Mouse (Mus musculus): ENCODE measurements around the gene Smg8.
"Not testable (repeated sequence)": the region's sequence is repeated elsewhere in the genome, so short reads cannot be mapped to it uniquely, and the experiment has no call there.

Gene Smg8

DNA sequence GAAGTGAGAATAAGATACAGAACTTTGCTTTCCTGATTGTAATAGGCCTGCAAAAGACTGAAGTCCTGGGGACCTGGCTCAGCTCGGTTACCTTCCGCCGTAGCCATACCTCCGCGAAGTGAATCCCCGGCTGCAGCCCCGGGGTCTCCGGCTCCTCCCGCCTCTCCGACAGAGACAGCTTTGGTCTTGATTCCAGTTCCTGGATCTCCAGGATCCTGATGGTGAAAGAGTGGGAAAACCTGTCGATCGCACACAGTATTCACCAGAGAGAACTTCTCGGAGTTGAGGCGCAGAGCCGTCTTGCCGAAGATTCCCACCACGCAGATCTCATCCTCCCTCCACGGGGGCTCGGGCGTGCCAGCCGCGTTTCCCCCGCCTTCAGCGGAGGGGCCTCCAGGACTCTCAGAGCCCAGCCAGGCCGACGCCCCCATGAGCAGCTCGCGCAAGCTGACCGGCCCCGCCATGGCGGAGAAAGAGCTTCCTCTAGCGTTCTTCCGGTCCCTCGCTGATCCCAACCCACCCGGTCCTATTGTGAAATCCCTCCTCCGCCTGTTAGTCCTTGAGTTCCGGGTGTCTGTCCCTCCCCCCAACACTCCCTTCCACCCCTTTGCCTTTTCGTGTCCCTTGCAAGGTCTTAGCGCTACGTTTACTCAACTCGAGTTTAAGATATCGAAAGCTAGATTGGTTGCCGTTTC, at the start of gene Smg8:
TSS of gene Smg8 (minus strand) at position 485 of the 695 bp plus-strand sequence.
- DNase-seq (ENCODE audit: low spot score): peak; percentile 71

DNA sequence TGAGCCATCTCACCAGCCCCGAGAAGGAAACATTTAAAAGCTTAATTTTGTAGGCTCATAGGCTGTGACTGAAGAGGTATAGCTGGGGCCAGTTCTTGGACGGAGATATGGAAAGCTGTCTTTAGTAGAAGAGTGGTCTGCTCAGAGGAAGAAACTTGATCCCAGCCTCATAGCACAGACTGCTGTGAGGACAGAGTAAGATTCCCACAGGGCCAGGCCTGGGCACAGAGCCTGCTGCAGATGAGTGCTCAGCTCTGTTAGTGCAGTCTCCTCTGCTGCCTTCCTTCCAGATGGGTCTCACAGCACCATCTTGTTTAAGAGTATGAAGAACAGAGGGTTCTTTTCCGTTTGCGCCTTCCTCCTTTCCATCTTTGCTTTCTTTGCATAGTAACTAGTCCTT, 49.7 kb upstream of the Smg8 start:
- no peak for DNase-seq (ENCODE audit: low spot score)

DNA sequence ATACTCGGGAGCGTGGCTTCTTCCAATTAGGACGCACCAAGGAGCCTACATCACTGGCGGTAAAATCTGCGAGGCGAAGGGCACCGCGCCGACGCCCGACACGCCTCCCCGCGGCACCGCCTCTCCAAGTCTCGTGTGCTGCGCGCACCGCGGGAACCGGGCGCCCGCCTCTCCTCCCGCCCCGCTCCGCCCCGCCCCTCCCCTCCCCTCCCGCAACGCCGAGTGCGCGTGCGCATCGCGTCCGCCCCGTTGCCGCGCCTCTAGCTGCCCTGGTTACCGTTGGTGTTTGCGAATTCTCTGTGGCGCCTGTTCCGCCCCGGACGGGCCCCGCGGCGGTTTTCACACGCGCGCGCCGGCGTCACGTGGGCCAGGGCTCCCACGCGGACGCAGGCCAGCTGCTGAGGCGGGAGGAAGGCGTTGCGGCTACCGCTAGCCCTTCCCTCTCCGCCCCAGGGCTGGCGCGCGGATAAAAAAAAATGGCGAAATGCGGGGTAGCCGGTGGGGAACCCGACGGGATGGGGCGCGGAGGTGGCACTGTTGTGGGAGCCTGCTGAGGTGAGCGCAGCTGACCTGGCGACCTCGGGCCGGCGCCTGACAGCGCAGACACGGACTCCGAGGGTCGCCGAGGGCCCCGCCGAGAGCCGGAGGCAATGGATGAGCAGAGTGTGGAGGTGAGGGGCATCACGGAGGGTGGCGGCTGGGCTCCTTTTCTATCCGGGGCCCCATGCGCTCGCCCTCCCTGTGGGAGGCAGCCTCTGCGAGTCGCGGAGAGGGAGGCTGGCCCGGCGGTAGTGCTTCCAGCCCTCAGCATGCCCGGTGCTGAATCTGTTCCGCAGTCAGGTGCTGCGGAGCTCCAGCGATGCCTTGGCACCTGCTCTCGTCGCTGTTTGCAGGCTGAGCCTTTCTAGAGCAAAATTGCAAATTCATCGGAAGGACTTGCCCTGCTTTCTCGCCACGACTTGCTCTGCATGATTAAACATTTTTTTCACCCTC, 40.5 kb upstream of the Smg8 start, which contains the start of gene Trim37:
TSS of gene Trim37 (plus strand) at position 254 of the 993 bp plus-strand sequence.
- DNase-seq (ENCODE audit: low spot score): peak; percentile 83

DNA sequence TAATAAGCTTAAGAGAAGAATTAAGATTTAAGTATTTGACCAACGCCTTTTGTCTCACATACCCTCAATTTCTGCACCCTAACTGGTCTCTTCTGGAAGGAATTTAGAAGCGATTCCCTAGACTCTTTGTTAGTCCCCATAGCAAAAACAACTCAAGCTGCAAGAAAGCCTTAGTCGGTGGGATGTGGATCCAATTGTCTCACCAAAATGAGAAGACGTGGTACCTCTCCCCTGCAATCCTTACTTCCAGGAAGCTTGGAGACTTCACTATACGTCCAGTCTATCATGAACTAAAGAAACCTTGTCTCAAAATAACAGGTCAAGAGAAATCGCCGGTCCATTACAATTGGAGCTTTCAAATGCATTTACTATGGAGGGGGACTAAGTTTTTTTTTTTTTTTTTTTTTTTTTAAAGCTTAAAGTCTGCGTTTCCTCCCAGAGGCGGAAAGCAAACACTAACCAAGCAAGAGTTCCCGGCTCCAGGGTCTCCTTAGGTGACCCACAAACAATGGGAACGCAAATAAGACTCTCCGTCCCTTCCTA, 39.8 kb upstream of the Smg8 start:
- no peak for DNase-seq (ENCODE audit: low spot score)

DNA sequence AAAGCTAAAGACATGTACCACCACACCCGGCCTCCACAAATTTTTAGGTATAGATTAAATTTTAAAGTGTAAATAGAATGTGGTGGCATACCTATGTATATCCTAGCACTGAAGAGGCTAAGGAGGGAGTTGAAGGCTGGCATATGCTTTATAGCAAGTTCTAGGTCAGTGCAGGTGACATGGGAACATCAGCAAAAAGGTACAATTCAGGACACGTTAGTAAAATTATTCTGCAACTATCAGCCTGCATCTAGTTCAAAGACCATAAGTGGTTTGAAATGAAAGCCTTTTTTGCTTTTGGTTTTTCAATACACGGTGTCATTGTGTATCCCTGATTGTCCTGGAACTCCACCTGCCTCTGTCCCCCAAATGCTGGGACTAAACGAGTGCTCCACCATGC, 39.0 kb upstream of the Smg8 start:
- no peak for DNase-seq (ENCODE audit: low spot score)

DNA sequence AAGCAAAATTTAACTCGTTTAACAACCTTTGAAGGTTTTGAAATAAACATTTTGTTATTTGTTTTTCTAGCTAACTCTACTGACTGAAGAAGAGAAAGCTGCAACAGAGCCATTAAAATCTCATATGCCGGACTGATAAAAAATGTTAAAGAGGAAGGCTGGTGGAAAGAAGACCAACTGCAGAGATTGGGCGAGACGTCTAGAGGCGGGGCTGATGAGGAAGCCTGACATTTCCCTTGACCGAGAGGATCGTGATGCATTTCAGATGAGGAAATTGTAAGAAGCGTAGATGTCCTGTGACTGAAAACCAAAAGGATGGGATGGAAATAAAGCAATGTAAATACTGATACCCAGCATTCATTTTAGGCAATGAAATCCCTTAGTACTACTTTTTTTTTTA, 35.3 kb upstream of the Smg8 start:
- no peak for DNase-seq (ENCODE audit: low spot score)

DNA sequence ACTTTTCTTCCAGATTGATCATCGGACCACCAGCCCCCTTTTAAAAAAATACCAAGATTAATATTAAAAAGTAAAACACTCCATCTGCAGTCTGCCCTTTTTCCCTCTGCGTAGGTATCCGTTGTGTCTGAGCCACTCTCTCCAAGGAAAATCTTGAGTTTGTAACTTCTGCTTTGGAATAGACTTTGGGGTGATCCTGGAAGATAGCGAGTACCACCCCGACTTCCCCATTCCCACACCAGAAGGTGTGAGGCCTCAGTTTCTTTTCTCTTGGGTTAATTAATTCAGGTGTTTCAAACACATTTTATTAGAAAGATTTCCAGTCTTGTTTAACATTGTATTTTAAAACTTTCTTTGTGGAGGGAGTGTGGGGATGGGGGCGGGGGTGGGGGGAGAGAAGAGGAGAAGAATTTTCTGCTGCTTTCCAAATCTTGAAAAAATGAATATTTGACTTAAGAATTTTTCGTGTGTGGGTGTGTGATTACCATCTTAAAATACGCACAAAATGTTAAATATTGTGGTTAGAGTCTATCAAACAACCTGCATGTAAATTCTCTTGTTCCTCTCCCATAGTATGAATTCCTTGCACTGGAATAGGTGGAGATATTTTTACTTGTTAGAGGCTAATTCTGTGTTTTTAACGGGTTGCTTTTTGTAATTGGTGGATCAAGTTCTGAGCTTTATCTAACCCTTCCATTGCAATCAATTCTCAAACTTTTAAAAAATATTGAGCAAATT, 23.8 kb upstream of the Smg8 start:
- no peak for DNase-seq (ENCODE audit: low spot score)

DNA sequence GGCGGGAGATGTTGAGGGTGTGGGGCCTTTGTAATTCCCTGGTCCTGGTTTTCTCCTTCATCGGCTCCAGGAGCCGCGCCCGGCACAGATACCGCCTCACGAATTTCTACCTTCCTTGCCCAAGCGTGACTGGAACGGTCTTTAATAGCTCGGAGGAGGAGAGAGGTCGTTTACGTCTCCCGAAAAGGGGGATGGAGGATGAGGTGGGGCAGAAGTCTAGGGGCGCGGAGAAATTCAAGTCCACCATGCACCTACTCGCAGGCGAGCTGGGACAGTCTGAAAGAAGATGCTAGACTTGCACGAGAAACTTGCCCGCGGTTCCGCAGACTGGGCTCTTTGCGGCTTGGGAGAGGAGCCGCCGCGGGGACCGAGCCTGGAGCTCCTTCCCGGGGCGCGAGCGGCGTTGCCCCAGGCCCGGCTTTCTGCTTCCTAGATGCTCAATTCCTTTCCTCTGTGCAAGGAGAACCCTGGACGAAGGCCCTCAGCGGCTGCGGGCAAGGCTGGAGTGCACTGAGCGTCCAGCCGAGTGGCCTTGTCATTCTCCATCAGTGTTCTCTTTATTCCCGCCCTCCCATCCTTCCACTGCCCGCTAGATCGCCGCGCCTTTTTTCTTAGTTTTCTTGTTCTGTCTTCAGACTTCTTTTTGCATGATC, 23.1 kb upstream of the Smg8 start:
- DNase-seq (ENCODE audit: low spot score): no peak

DNA sequence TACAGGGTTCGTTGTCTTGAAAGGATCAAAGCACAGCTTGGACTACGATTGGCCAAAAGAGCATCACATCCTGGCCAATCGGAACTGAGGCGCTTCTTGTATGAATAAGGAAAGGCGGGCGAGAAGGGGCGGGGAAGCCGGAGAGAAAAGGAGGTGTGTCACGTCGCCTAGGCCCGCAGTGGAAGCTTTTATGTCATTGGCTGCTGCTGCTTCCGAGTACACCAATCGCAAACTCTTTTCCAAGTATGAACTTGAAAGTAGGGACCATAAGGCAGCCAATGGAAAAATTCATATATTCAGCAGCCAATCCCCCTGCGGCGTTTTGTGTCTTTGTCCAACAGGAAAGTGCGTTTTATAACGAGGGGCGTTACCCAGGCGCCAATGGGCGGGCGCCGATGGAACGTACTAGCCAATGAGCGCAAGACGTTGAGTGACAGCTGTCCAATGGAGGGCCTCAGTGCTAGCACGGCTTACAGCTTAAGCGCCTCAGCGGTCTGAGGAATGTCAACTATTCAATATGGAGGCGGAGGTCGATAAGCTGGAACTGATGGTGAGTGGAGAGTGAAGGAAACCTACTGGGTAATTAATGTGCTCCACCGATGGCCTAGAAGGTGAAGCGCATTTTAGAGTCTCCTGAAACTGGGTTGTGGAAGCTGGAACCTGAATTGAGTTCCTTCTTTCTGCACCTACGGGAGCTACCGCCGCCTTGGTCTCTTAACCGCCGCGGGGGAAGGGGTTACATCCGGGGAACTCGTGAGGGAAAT, 22.4 kb upstream of the Smg8 start, which contains the start of gene Ska2:
TSS of gene Ska2 (plus strand) at position 480 of the 764 bp plus-strand sequence.
- peak; percentile 98 for DNase-seq (ENCODE audit: low spot score)

DNA sequence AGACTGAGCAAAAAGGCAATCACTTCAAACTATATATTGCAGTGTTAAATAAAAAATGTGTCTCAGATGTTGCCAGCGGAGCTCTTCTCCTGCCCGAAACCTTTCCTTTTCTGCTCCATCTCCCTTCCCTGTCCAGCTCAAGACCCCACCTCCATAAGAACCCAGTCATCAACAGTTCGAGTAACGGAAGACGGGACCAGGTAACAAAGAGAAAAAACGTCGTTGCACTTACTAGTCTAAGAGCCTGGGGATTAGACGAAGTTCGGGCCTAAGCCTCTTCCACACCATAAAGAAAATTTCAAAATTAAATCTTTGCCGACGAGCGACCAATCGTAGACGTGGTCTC, 21.8 kb upstream of the Smg8 start, which contains the start of gene Prr11:
TSS of gene Prr11 (minus strand) at position 300 of the 346 bp plus-strand sequence.
- DNase-seq (ENCODE audit: low spot score): no peak

DNA sequence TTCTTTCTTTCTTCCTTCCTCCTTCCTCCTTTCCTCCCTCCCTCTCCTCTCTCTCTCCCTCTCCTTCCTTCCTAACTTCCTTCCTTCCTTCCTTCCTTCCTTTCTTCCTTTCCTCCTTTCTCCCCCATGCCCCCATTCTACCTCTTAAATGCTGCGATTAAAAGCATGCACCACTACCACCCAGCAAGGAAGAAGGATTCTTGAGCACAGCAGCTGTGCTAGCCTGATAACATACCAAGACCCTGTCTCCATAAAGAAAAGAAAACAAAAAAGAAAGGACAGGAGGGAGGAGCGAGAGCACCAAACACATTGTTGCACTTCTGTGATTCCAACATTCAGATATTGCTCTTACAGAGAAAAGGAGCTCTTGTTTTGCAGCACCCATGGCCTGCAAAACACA, 568 bp upstream of the Smg8 start:
- DNase-seq (ENCODE audit: low spot score): no peak

DNA sequence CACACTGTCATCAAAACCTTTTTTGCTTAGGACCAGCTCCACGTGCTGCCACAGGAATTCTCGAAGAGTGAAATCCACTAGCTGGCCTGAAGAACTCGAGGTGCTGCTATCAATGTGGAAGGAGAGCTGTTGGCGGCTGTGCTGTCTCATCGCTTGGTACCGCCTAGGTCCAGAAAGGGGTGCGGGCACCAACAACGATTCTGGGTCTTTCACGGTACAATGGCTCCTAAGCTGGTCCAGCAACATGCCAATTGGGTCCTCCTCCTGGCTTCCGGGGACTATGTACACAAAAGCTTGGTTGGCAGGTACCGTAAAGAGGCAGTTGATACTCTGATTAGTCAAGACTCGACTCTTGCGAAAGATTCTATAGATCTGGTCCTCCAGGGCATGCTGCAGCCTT, 1.1 kb downstream of the Smg8 start:
- DNase-seq (ENCODE audit: low spot score): no peak

DNA sequence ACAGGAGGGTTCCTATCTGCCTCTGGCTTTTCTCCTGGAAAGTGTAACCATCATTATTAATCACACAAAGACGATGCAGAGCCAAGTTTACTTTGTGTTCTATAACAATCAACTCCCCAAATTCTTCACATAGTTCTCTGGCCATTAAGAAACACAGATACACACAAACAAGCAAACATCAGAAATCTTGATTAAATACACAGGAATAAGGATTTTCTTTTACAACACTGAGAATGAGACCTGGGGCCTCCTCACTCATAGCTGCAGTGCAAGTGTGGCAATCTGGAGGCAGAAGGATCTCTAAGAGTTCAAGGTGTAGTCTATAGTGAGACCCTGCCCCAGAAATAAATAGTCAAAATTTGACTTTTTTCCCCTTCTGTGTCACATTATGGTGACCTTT, 2.9 kb downstream of the Smg8 start:
- DNase-seq (ENCODE audit: low spot score): no peak

DNA sequence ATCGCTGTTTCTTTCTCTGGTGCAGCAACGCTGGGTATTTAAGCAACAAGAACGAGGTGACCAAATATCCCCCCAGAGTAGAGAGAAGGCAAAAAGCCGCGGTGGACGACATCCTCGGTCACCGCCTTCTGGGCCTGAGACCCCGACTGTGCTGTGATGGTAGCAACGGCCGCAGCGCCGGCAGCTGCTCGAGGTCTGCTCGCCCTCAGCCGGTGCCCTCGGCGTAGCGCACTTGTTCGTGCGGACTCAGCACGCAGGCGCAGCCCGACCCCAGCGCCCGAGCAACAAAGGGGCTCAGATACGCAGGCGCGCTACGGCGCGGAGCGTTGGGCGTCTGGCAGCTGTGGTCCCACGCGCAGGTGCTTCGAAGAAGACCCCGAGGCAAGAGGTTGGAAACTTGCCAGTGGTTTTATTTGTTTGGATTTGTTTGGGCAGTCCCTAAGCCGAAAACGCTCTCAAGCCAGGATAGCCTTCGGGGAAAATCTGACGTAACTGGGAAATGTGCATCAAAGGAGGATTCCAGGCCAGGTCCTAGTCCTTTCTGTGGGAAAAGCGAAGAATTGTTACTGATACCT, 12.6 kb downstream of the Smg8 start, which contains the start of gene Gdpd1:
TSS of gene Gdpd1 (minus strand) at position 197 of the 575 bp plus-strand sequence.
- DNase-seq (ENCODE audit: low spot score): peak; percentile 84

DNA sequence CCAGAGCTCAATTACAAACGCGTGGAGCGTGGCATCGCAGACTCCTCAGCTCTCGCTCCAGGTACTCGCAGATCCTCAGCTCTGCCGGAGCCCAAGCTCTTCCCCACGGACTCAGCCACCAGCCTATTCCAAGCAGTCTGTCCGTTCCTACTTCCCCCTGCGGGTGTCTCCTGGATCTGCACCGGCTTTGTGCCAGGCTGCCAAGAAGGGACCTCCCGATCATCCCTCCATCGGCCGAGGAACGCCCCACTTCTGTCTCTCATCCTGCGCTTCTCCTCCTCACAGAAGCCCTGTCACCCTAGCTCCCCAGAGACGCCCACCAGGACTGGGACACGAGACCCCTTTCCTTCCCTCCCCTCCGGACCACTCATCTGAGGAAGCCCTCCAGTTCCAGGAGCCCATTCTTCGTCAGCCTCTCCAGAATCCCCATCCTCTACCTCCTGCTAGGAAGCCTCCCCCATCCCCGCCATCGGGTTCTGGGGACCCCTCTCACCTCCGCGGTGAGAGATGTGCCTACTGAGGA, 13.2 kb downstream of the Smg8 start:
- DNase-seq (ENCODE audit: low spot score): peak; percentile 54

DNA sequence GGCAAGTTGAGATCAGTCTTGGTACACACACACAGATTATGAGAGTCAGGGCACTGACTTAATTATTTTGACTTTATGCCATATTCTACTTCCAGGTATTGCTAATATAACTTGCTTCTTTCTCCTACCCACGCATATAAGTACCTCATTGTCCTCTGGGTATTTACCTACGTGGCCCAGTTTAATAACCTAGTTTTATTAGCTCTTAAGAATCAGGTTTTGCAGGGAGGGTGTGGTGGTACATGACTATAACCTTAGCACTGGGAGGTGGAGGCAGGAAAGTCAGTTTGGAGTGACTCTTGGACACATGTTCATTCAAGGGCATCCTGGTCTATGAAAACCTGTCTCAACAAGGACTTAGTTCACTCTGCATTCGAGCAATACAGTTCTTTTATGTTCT, 24.5 kb downstream of the Smg8 start:
- DNase-seq (ENCODE audit: low spot score): no peak

DNA sequence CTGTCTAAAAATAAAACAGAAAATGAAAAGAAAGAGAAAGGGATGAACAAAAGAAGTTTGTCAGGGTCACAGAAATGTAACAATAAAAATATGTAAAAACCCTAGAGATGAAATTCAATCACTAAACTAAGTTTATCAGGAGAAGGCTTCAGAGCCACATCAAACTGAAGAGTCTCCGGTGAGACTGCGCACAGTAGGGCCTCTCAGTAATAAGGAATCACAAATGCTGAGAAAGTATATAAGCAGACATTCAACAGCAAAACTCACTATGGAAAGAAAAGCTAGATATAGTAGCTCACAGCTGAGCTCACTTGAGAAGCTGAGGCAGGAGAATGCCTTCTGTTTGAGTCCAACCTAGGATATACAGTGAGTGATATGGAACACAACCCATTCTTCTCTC, 26.2 kb downstream of the Smg8 start:
- no peak for DNase-seq (ENCODE audit: low spot score)

DNA sequence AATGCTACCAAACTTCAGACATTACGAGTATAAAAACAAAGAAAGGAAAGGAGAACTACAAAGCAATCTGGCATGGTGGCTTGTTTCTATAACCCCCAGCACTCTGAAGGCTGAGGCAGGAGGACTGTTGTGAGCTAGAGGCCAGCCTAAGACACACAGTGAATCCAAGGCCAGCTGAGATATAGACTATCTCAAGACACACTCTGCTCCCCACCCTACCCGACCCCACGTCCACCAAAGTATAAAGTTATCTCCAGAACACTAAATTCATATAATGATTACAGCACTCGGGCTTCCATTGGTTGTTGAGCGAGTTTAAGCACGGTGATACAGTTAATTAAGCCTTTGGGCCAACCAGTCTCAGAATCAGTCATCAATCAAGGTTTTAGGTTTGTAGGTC, 30.3 kb downstream of the Smg8 start:
- no peak for DNase-seq (ENCODE audit: low spot score)

DNA sequence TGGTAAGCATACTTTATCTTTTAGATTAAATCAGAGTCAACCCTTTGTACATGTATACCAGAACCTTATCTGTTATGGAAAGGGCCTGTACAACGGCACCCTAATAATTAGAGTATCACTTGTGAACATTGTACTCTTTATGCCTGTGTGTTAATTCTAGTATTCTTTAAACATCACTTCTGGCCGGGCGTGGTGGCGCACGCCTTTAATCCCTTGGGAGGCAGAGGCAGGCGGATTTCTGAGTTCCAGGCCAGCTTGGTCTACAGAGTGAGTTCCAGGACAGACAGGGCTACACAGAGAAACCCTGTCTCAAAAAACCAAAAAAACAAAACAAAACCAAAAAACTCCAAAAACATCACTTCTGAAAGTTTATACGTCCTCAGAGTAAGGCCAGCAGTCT, 37.7 kb downstream of the Smg8 start:
- not testable (repeated sequence) for DNase-seq (ENCODE audit: low spot score)

DNA sequence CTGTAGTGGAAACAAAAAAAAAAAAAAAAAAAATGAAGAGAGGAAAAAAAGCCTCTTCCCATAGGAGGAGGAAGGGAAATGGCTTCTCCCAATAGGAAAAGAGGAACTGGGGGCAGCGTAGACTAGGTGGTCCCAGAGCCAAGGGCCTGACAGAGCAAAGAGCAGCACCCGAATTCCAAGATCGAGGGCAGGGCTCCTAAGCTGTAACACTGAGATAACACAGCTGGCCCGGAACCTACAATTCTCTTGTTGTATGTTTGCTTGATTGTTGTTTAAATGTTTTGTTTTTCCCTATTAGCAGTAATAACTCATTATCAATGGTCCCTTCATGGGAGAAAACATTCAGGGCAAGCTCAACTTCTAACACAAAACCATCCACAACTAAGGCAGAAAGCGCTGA, 39.6 kb downstream of the Smg8 start:
- no peak for DNase-seq (ENCODE audit: low spot score)

Measured in ovary, adult 18-20 months (tissue).